Mouse (Mus musculus) midbrain, postnatal 0 days (tissue): ENCODE data around the gene Slc20a1. TPM values are rescaled to one million over a fixed set of nuclear protein-coding genes. Genes with fewer than 3 reads are reported as not detected.

ENCODE experiments used
- ATAC-seq: fragments of 200-750 bp; cut with Nextera tagmentation; 2 replicates; pipeline ENCODE4 v1.8.0; 2017; ENCODE audit warnings: moderate number of reproducible peaks, mild to moderate bottlenecking, moderate TSS enrichment, moderate library complexity; ENCODE audit not compliant: low FRiP score
- DNase-seq: peaks from one replicate; pipeline ENCODE4 v3.0.0-alpha.2; 2015; ENCODE audit warnings: low spot score
- H3K27ac ChIP-seq: fragments of 300-500 bp; sonication (generic); 2 replicates; pipeline ENCODE4 v1.5.1; 2014; ENCODE audit warnings: low read depth, mild to moderate bottlenecking, low read length, mixed read lengths
- H3K27me3 ChIP-seq: fragments of 300-500 bp; sonication (generic); 2 replicates; pipeline ENCODE4 v1.6.1; 2014; ENCODE audit warnings: low read length, control low read depth, mixed read lengths; ENCODE audit not compliant: insufficient read depth
- H3K36me3 ChIP-seq: fragments of 300-500 bp; sonication (generic); 2 replicates; pipeline ENCODE4 v1.6.1; 2014; ENCODE audit warnings: low read length, control low read depth, mixed read lengths; ENCODE audit not compliant: insufficient read depth
- H3K4me1 ChIP-seq: fragments of 300-500 bp; sonication (generic); 2 replicates; pipeline ENCODE4 v1.6.1; 2014; ENCODE audit warnings: mild to moderate bottlenecking, control low read depth, antibody characterized with exemption, low read length, mixed read lengths; ENCODE audit not compliant: insufficient read depth
- H3K4me2 ChIP-seq: fragments of 300-500 bp; sonication (generic); 2 replicates; pipeline ENCODE4 v1.6.1; 2014; ENCODE audit warnings: low read depth, mild to moderate bottlenecking, low read length, mixed read lengths; ENCODE audit not compliant: poor library complexity, severe bottlenecking
- H3K4me3 ChIP-seq: fragments of 300-500 bp; sonication (generic); 2 replicates; pipeline ENCODE4 v1.5.1; 2014; ENCODE audit warnings: low read depth, mild to moderate bottlenecking, low read length, moderate library complexity
- H3K9ac ChIP-seq: fragments of 300-500 bp; sonication (generic); replicated peaks from 2 replicates; pipeline ENCODE4 v1.6.1; 2014; ENCODE audit warnings: mild to moderate bottlenecking, low read length, moderate library complexity, mixed read lengths; ENCODE audit not compliant: poor library complexity, severe bottlenecking
- H3K9me3 ChIP-seq: fragments of 300-500 bp; sonication (generic); 2 replicates; pipeline ENCODE4 v1.6.1; 2016; ENCODE audit warnings: low read length, control low read depth
- CTCF ChIP-seq: IDR thresholded peaks from 2 replicates; pipeline ENCODE4 v1.5.1; 2016; ENCODE audit warnings: antibody characterized with exemption, mild to moderate bottlenecking
- WGBS: fragments of 180-500 bp; shearing (Covaris S2); extraction: QIAGEN DNeasy Blood & Tissue Kit; methylation state at CpG from one replicate; pipeline ENCODE4 v1.1.7; 2014; 5-methylcytosine and 5-hydroxymethylcytosine counted together
- polyA plus RNA-seq: library from polyadenylated mRNA; unstranded; fragments of >200 nt; fragmentation: Nextera tagmentation; extraction: Ambion mirVana; gene quantifications from 2 replicates; pipeline ENCODE4 v1.2.1, GENCODE M21; 2015
- total RNA-seq: library from RNA; depleted of rRNA; stranded (reverse); fragments of >200 nt; gene quantifications from 2 replicates; pipeline ENCODE4 v1.2.3, GENCODE M21; 2014

The Slc20a1 gene
- total and polyA plus RNA-seq, 2 experiments from 2014 or later, result 47.7 to 80.0 TPM

GRCm38 (mm10) chr2:129227709-129228108 is 29.1 kb downstream of the Slc20a1 start:
- H3K27ac ChIP-seq, result no peak overlapping the region
- no peaks in the 10 kb centered on the region for H3K9me3 ChIP-seq
- no peaks in the 10 kb centered on the region for H3K36me3 ChIP-seq
- no peak overlapping the region for H3K4me3 ChIP-seq
- no peak for ATAC-seq
- WGBS, result 85% methylated on average over 5 of the region's 7 CpGs
- TF ChIP-seq CTCF, result no peak
- no peak overlapping the region for H3K9ac ChIP-seq
- H3K4me1 ChIP-seq, result no peaks in the 10 kb centered on the region
- H3K4me2 ChIP-seq, result no peak overlapping the region
- H3K27me3 ChIP-seq, result no peaks in the 10 kb centered on the region
- no peak for DNase-seq

DNA sequence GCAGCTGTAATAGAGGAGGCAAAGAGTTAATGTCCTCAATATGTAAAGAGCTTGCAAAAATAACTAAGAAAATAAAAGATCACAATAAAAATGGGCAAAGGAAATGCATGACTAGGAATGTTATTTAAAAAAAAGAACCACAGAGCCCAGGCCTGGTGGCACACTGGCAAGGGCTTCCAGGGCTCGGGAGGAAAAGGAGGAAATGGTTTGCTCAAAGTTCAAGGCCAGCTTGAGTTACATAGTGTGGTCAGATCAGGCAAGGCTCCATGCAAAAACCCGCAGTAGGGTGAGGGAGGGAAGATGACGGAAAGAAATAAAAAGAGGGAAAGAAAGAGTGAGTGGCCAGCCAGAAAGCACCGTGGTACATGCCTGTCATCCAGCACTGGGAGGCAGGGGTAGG is 30.0 kb downstream of the Slc20a1 start:
- H3K9me3 ChIP-seq, result no peaks in the 10 kb centered on the region
- TF ChIP-seq CTCF, result no peak
- no peak for ATAC-seq
- no peaks in the 10 kb centered on the region for H3K27me3 ChIP-seq
- no peaks in the 10 kb centered on the region for H3K4me1 ChIP-seq
- H3K36me3 ChIP-seq, result no peaks in the 10 kb centered on the region
- H3K4me3 ChIP-seq, result no peak overlapping the region
- WGBS, result 87% methylated on average over 4 of the region's 4 CpGs
- H3K4me2 ChIP-seq, result no peak overlapping the region
- no peak for DNase-seq
- no peak overlapping the region for H3K9ac ChIP-seq
- no peak overlapping the region for H3K27ac ChIP-seq

GRCm38 (mm10) chr2:129229316-129229715 is 30.8 kb downstream of the Slc20a1 start:
- Histone ChIP-seq H3K9me3 (no peaks in the 10 kb centered on the region), H3K9ac (no peak overlapping the region), H3K36me3 (no peaks in the 10 kb centered on the region), H3K4me2 (no peak overlapping the region), H3K27me3 (no peaks in the 10 kb centered on the region), H3K4me3 (no peak overlapping the region), H3K4me1 (no peaks in the 10 kb centered on the region), H3K27ac (no peak overlapping the region)
- TF ChIP-seq CTCF, result no peak
- WGBS, result 94% methylated on average over 7 of the region's 7 CpGs
- ATAC-seq (no peak), DNase-seq (no peak)

- ATAC-seq (no peak), DNase-seq (no peak)
- no peak for TF ChIP-seq CTCF
Measured at GRCm38 (mm10) chr2:129232023-129232422, 33.5 kb downstream of the Slc20a1 start.

DNA sequence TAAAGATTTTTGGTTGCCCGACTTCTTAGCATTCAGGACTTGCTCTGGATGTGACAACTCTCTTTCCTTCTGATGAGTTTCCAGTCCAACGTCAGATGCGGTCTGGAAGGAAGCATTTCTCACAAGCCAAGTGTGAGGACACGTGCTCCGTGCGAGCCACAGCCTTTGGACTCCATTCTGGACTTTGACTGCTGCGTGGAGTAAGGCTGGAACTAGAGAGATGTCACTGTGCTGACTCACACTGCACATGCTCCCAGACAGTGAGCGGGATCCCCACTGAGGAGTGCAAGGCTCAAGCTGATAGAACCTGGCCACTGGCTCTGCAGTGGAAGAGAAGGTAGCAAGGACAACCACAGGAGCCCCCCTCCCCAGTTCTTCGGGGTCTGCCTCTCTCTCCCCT is 33.9 kb downstream of the Slc20a1 start:
- H3K36me3 ChIP-seq, result no peaks in the 10 kb centered on the region
- H3K9me3 ChIP-seq, result no peaks in the 10 kb centered on the region
- H3K4me3 ChIP-seq, result no peak overlapping the region
- no peak for TF ChIP-seq CTCF
- no peak overlapping the region for H3K9ac ChIP-seq
- ATAC-seq, result no peak
- H3K27ac ChIP-seq, result no peak overlapping the region
- no peak overlapping the region for H3K4me2 ChIP-seq
- H3K4me1 ChIP-seq, result no peaks in the 10 kb centered on the region
- no peaks in the 10 kb centered on the region for H3K27me3 ChIP-seq
- WGBS, result 82% methylated on average over 9 of the region's 9 CpGs
- DNase-seq, result no peak

More at GRCm38 (mm10) chr2:129232023-129232422, 33.5 kb downstream of the Slc20a1 start:
- Histone ChIP-seq H3K36me3 (no peaks in the 10 kb centered on the region), H3K27me3 (no peaks in the 10 kb centered on the region), H3K27ac (no peak overlapping the region), H3K4me3 (no peak overlapping the region), H3K9me3 (no peaks in the 10 kb centered on the region), H3K4me2 (no peak overlapping the region), H3K4me1 (no peaks in the 10 kb centered on the region), H3K9ac (no peak overlapping the region)
- 65% methylated on average over 4 of the region's 4 CpGs for WGBS

GRCm38 (mm10) chr2:129233218-129233617 is 34.7 kb downstream of the Slc20a1 start:
- H3K4me1 ChIP-seq, result no peaks in the 10 kb centered on the region
- ATAC-seq (no peak), DNase-seq (no peak)
- no peaks in the 10 kb centered on the region for H3K36me3 ChIP-seq
- H3K9me3 ChIP-seq, result no peaks in the 10 kb centered on the region
- no peaks in the 10 kb centered on the region for H3K27me3 ChIP-seq
- no peak for TF ChIP-seq CTCF
- no peak overlapping the region for H3K4me3 ChIP-seq
- H3K9ac ChIP-seq, result no peak overlapping the region
- H3K27ac ChIP-seq, result no peak overlapping the region
- WGBS, result 93% methylated on average over 1 of the region's 1 CpGs
- H3K4me2 ChIP-seq, result no peak overlapping the region
